Mouse (Mus musculus) kidney, postnatal 4 days (tissue): ENCODE measurements at regions not wholly inside any gene's neighbourhood (a gene's known extent, or its start where the extent isn't known, plus 50 kb on each side); places are given as distances from the start of the nearest gene placed in this dataset.

ENCODE experiments used
- DNase-seq, 2 experiments: peaks; one replicate each; pipeline ENCODE4 v3.0.0; 2021; ENCODE audit warnings: mixed read lengths in 2 of 2

DNA sequence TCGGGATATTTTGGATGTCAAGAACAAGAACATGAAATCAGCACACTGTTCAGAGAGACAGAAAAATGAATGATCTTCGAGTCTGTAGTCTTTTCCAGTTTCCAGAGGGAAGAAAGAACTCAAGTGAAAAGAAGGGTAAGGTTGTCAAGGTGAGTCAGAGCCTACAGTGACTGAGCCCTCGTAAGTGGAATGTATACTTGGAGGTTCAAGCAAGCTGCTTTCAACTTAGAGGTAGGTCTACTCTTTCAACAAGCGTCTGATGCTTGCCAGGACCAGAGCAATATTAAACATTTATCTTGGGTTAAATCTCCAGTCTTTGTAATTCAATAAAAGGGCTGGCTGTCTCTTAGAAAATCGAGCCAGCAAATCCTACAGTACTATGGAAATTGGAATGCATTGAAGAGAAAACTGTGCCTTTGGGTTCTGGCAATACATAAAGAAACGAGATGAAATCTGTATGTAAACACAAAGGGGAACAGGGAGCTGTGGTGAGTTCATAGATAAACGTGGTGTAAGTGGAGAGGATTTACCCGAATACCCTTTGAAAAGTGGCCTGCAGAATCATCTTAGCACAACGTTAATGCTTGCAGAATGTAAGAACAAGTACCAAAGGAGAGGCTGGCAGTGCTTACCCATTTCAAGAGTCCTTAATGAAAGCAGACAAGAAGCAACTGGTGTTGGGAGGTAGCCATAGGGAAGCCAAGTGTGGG is 82.2 kb upstream of the Dcn start:
- no peak for DNase-seq

- DNase-seq: no peak
These were observed 81.5 kb upstream of the Dcn start for GRCm38 (mm10) chr10:97397896-97398295.

DNA sequence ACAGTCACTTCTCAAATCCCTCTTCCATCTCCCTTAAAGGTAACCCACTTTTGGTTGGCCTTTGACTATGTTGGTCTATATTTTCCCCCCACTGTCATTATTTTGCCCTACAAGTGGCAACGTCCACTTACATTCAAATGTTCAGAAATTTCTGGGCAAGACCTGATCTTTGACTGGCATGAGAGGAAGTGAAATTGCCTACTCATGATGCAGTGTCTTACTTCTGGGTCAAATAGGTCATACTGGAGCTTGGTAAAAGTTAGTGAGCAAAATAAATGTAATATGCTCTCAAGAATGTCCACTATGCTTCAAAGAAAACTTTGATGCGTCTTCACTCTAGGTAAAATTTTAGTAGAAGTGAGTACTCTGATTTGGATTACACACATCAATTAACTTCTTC is 76.9 kb upstream of the Dcn start:
- no peak for DNase-seq

DNA sequence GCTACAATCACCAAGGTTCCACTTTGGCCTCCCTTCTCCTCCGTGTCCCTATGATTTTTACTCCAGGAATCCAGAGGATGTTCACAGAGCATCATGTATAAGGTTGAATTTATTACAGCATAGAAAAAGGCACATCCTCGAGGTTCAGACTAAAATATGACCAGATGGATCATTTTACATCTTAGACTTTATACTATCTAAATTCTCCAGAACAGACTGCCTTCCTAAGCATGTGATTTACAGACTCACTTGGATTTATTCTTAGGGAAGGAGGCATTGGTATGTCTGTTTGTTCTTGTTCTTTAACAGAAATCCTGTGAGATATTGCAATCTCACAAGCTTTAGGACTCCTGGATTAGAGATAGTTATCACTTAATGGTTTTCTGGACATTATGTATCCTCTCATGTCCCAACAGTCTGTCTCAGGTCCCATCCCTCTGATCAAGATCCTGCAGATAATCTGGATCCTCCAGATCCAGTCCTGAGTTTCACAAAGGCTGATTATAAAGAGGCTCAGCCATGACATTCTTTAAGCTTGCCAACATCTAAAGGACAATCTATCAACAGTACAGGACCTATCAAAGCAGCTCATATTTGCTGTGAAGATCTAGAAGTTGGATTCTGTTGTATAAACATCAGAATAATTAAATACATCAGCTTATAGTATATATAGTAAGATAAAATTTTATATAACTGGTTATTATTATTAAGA is 75.2 kb upstream of the Dcn start:
- DNase-seq: no peak

DNA sequence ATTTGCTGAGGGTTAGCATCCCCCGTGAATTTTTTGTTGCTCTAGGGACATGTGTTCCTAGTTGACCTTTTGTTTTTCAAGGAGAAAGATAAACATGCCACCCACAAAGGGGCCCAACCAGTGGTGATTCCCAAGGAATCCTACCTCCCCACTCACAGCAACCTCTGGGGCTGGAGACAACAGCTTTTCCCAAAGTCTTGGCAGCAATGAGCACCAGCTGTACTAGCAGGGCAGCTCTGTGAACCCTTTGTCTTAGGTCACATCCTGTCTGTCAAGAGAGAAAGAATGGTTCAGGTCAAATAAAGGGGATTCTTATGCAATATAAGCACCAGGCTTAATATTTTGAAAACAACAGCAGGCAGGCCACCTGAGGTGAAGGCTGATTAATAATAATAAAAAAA is 70.2 kb upstream of the Dcn start:
- peak; percentile 45 to 50 for DNase-seq

DNA sequence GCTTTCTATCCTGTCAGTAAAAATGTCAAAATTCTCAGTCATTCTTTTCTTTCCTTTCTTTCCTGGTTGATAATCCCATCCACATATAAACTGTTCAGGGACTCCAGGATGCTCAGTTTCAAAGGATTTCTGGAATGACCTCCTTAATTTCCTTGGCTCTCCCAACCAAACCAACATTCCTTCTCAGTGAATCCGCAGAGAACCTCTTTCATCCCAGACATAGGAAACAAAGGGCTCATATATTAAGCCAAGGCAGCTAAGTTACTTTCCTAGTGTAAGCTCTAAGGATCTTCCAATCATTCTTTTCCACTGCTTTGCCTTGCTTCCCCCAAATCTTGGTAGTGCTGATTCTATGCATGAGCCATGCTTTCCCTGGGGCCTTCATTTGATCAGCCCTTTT is 69.5 kb upstream of the Dcn start:
- no peak for DNase-seq

GRCm38 (mm10) chr10:97422579-97422978 is 56.8 kb upstream of the Dcn start:
- DNase-seq: no peak

DNA sequence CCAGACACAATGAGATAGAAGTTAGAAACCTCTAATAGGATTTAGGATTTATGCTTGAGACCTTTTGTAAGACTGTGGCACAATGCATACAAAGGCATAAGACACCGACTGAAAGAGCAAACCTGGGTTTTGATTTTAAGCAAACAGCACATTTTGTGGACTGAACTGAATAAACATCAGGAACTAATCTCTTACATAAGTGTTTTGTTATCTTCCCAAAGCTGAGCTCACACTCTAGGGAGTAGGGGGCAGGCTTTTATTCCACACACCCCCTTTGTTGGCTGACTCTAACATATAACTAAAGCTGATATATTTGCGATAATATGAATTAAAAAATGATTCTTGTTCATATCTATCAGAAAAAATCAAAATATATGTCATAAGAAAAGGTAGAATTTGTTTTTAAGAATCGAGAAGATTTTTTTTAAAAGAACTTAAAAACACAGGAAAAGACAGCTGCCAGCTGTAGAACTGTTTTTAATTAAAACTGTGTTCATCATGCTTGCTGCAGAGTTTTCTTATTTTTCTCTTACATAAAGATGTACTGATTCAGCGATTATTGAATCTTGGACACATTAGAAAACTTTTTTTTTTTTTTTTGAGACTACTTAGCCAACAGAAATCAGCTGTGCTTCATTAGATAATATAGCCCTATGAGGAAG is 56.2 kb upstream of the Dcn start:
- DNase-seq: no peak
